Mouse (Mus musculus): Measurements from ENCODE around the gene Ydjc. TPM values are rescaled to one million over a fixed set of nuclear protein-coding genes. Genes with fewer than 3 reads are reported as not detected.

Ydjc gene
- total and polyA plus RNA-seq, 2 experiments from 2014 or later: 1.1 to 2.4 TPM

- 68% methylated on average over 2 of the region's 2 CpGs for WGBS
- Histone ChIP-seq H3K36me3 (replicated peaks; ENCODE audit: control insufficient read depth, insufficient read depth, low read length) (peaks cover 12% of the 10 kb centered on the region; the same call in 1 of the 2 replicates), H3K27me3 (ENCODE audit: control insufficient read depth, insufficient read depth, low read length) (no peaks in the 10 kb centered on the region), H3K4me2 (ENCODE audit: low read depth, low read length) (no peak overlapping the region), H3K4me3 (ENCODE audit: low read depth, low read length) (no peak overlapping the region), H3K9me3 (replicated peaks; ENCODE audit: control insufficient read depth, low read length) (no peaks in the 10 kb centered on the region), H3K4me1 (ENCODE audit: control insufficient read depth, insufficient read depth) (no peaks in the 10 kb centered on the region; the same call in 1 of the 2 replicates), H3K9ac (replicated peaks; ENCODE audit: low read depth, low read length) (no peak overlapping the region), H3K27ac (ENCODE audit: low read depth) (no peak overlapping the region)
- DNase-seq (ENCODE audit: low spot score) (no peak), ATAC-seq (ENCODE audit: insufficient read depth, low read depth) (no peak)
- TF ChIP-seq CTCF (IDR thresholded peaks at IDR 0.05; ENCODE audit: low read depth): no peak
- TF ChIP-seq EP300 (IDR thresholded peaks at IDR 0.05; ENCODE audit: low read depth): no peak
These were observed 37.7 kb downstream of the Ydjc start for GRCm38 (mm10) chr16:17182136-17182535.

- H3K9ac ChIP-seq (replicated peaks; ENCODE audit: low read depth, low read length): no peak overlapping the region
- H3K4me1 ChIP-seq (ENCODE audit: control insufficient read depth, insufficient read depth): no peaks in the 10 kb centered on the region; the same call in 1 of the 2 replicates
- no peak overlapping the region for H3K27ac ChIP-seq (ENCODE audit: low read depth)
- WGBS: 68% methylated on average over 3 of the region's 3 CpGs
- no peak overlapping the region for H3K4me3 ChIP-seq (ENCODE audit: low read depth, low read length)
- peaks cover 5% of the 10 kb centered on the region; the same call in 1 of the 2 replicates for H3K36me3 ChIP-seq (replicated peaks; ENCODE audit: control insufficient read depth, insufficient read depth, low read length)
- TF ChIP-seq EP300 (IDR thresholded peaks at IDR 0.05; ENCODE audit: low read depth) (no peak), CTCF (IDR thresholded peaks at IDR 0.05; ENCODE audit: low read depth) (no peak)
- H3K4me2 ChIP-seq (ENCODE audit: low read depth, low read length): no peak overlapping the region
- no peak for DNase-seq (ENCODE audit: low spot score)
- ATAC-seq (ENCODE audit: insufficient read depth, low read depth): no peak
- no peaks in the 10 kb centered on the region for H3K27me3 ChIP-seq (ENCODE audit: control insufficient read depth, insufficient read depth, low read length)
- H3K9me3 ChIP-seq (replicated peaks; ENCODE audit: control insufficient read depth, low read length): no peaks in the 10 kb centered on the region
These were observed 38.6 kb downstream of the Ydjc start for GRCm38 (mm10) chr16:17183003-17183402.

- no peak for ATAC-seq (ENCODE audit: insufficient read depth, low read depth)
- H3K4me1 ChIP-seq (ENCODE audit: control insufficient read depth, insufficient read depth): no peaks in the 10 kb centered on the region; the same call in 1 of the 2 replicates
These were observed 41.1 kb downstream of the Ydjc start for GRCm38 (mm10) chr16:17185475-17185874.

GRCm38 (mm10) chr16:17193823-17194222, 49.4 kb downstream of the Ydjc start:
- H3K36me3 ChIP-seq (replicated peaks; ENCODE audit: control insufficient read depth, insufficient read depth, low read length): no peaks in the 10 kb centered on the region; the same call in 1 of the 2 replicates
- WGBS: 95% methylated on average over 4 of the region's 4 CpGs
- ATAC-seq (ENCODE audit: insufficient read depth, low read depth) (no peak), DNase-seq (ENCODE audit: low spot score) (no peak)
- H3K9me3 ChIP-seq (replicated peaks; ENCODE audit: control insufficient read depth, low read length): no peaks in the 10 kb centered on the region
- H3K4me3 ChIP-seq (ENCODE audit: low read depth, low read length): no peak overlapping the region
- no peak for TF ChIP-seq CTCF (IDR thresholded peaks at IDR 0.05; ENCODE audit: low read depth)
- TF ChIP-seq EP300 (IDR thresholded peaks at IDR 0.05; ENCODE audit: low read depth): no peak
- H3K4me1 ChIP-seq (ENCODE audit: control insufficient read depth, insufficient read depth): no peaks in the 10 kb centered on the region
- H3K27ac ChIP-seq (ENCODE audit: low read depth): no peak overlapping the region
- no peak overlapping the region for H3K4me2 ChIP-seq (ENCODE audit: low read depth, low read length)
- no peaks in the 10 kb centered on the region for H3K27me3 ChIP-seq (ENCODE audit: control insufficient read depth, insufficient read depth, low read length)
- H3K9ac ChIP-seq (replicated peaks; ENCODE audit: low read depth, low read length): no peak overlapping the region

More at GRCm38 (mm10) chr16:17185475-17185874, 41.1 kb downstream of the Ydjc start:
- Histone ChIP-seq H3K27ac (ENCODE audit: low read depth) (no peak overlapping the region), H3K9ac (replicated peaks; ENCODE audit: low read depth, low read length) (no peak overlapping the region), H3K9me3 (replicated peaks; ENCODE audit: control insufficient read depth, low read length) (no peaks in the 10 kb centered on the region), H3K36me3 (replicated peaks; ENCODE audit: control insufficient read depth, insufficient read depth, low read length) (no peaks in the 10 kb centered on the region; the same call in 1 of the 2 replicates), H3K4me2 (ENCODE audit: low read depth, low read length) (no peak overlapping the region), H3K4me3 (ENCODE audit: low read depth, low read length) (no peak overlapping the region), H3K27me3 (ENCODE audit: control insufficient read depth, insufficient read depth, low read length) (no peaks in the 10 kb centered on the region)
- DNase-seq (ENCODE audit: low spot score): no peak
- TF ChIP-seq EP300 (IDR thresholded peaks at IDR 0.05; ENCODE audit: low read depth) (no peak), CTCF (IDR thresholded peaks at IDR 0.05; ENCODE audit: low read depth) (no peak)

- peak overlapping the region; percentile 88 for H3K4me3 ChIP-seq (ENCODE audit: low read depth, low read length)
- H3K27ac ChIP-seq (ENCODE audit: low read depth): peak overlapping the region; percentile 79
- 0 out of 2 replicates have a peak, but pooled peaks cover 6% of the 10 kb centered on the region for H3K36me3 ChIP-seq (replicated peaks; ENCODE audit: control insufficient read depth, insufficient read depth, low read length)
- DNase-seq (ENCODE audit: low spot score) (no peak), ATAC-seq (ENCODE audit: insufficient read depth, low read depth) (peak; percentile 9; the same call in 1 of the 2 replicates)
- WGBS: 3% methylated on average over 24 of the region's 24 CpGs
- peak overlapping the region; percentile 95 for H3K9ac ChIP-seq (replicated peaks; ENCODE audit: low read depth, low read length)
- H3K9me3 ChIP-seq (replicated peaks; ENCODE audit: control insufficient read depth, low read length): no peaks in the 10 kb centered on the region
- H3K27me3 ChIP-seq (ENCODE audit: control insufficient read depth, insufficient read depth, low read length): no peaks in the 10 kb centered on the region
- peak overlapping the region; percentile 73 for H3K4me2 ChIP-seq (ENCODE audit: low read depth, low read length)
- TF ChIP-seq CTCF (IDR thresholded peaks at IDR 0.05; ENCODE audit: low read depth): no peak
- no peak for TF ChIP-seq EP300 (IDR thresholded peaks at IDR 0.05; ENCODE audit: low read depth)
- H3K4me1 ChIP-seq (ENCODE audit: control insufficient read depth, insufficient read depth): peaks cover 13% of the 10 kb centered on the region
These were observed 55.9 kb downstream of the Ydjc start for GRCm38 (mm10) chr16:17200121-17200952.

All from heart, postnatal 0 days (tissue).